Mouse (Mus musculus) lung, embryonic 14.5 days (tissue): Measurements from ENCODE around the gene Brd4. TPM values are rescaled to one million over a fixed set of nuclear protein-coding genes. Genes with fewer than 3 reads are reported as not detected.

Experiments used
- ATAC-seq: fragments of 200-750 bp; cut with Nextera tagmentation; 2 replicates; pipeline ENCODE4 v1.8.0; 2017; ENCODE audit warnings: mild to moderate bottlenecking, moderate TSS enrichment, moderate library complexity; ENCODE audit not compliant: insufficient read depth
- DNase-seq: peaks from one replicate; pipeline ENCODE4 v3.0.0-alpha.2; 2015
- H3K27ac ChIP-seq: fragments of 300-500 bp; sonication (generic); 2 replicates; pipeline ENCODE4 v1.5.1; 2014; ENCODE audit warnings: low read depth, mild to moderate bottlenecking, moderate library complexity
- H3K27me3 ChIP-seq: fragments of 300-500 bp; sonication (generic); 2 replicates; pipeline ENCODE4 v1.6.1; 2014; ENCODE audit warnings: low read length, control low read depth; ENCODE audit not compliant: insufficient read depth
- H3K36me3 ChIP-seq: fragments of 300-500 bp; sonication (generic); 2 replicates; pipeline ENCODE4 v1.6.1; 2014; ENCODE audit warnings: control low read depth; ENCODE audit not compliant: insufficient read depth
- H3K4me1 ChIP-seq: fragments of 300-500 bp; sonication (generic); 2 replicates; pipeline ENCODE4 v1.6.1; 2014; ENCODE audit warnings: antibody characterized with exemption, control low read depth; ENCODE audit not compliant: insufficient read depth
- H3K4me2 ChIP-seq: fragments of 300-500 bp; sonication (generic); 2 replicates; pipeline ENCODE4 v1.6.1; 2014; ENCODE audit warnings: mild to moderate bottlenecking
- H3K4me3 ChIP-seq: fragments of 300-500 bp; sonication (generic); 2 replicates; pipeline ENCODE4 v1.5.1; 2014; ENCODE audit warnings: low read depth, low read length
- H3K9ac ChIP-seq: fragments of 300-500 bp; sonication (generic); 2 replicates; pipeline ENCODE4 v1.6.1; 2014
- H3K9me3 ChIP-seq: fragments of 300-500 bp; sonication (generic); 2 replicates; pipeline ENCODE4 v1.6.1; 2016; ENCODE audit warnings: low read depth, low read length, control low read depth
- CTCF ChIP-seq: IDR thresholded peaks from 2 replicates; pipeline ENCODE4 v1.5.1; 2016; ENCODE audit warnings: antibody characterized with exemption, low read depth
- WGBS: fragments of 180-500 bp; shearing (Covaris S2); extraction: QIAGEN DNeasy Blood & Tissue Kit; methylation state at CpG from one replicate; pipeline ENCODE4 v1.1.7; 2014; 5-methylcytosine and 5-hydroxymethylcytosine counted together
- polyA plus RNA-seq: library from polyadenylated mRNA; unstranded; fragments of >200 nt; fragmentation: Nextera tagmentation; extraction: Ambion mirVana; gene quantifications from 2 replicates; pipeline ENCODE4 v1.2.1, GENCODE M21; 2014

The Brd4 gene
- polyA plus RNA-seq: 111 and 114 TPM in 2 replicates

- Histone ChIP-seq H3K4me1 (peaks cover 11% of the 10 kb centered on the region; the same call in 1 of the 2 replicates), H3K27me3 (no peaks in the 10 kb centered on the region), H3K9ac (peak within 1 kb of the TSS; percentile 97), H3K36me3 (no peaks in the 10 kb centered on the region), H3K4me2 (peak within 1 kb of the TSS; percentile 81), H3K4me3 (peak within 1 kb of the TSS; percentile 95), H3K27ac (peak within 1 kb of the TSS; percentile 99), H3K9me3 (no peaks in the 10 kb centered on the region)
- TF ChIP-seq CTCF: no peak
- ATAC-seq (peak; percentile 93), DNase-seq (peak; percentile 96)
- WGBS: under 1% methylated on average over 100 of the region's 100 CpGs
Measured at GRCm38 (mm10) chr17:32284262-32285137, at the start of gene Brd4. Gene Brd4, minus strand, starts transcription at chr17:32284722.

GRCm38 (mm10) chr17:32333675-32334303 is 49.3 kb upstream of the Brd4 start:
- peaks cover 84% of the 10 kb centered on the region for H3K36me3 ChIP-seq
- H3K27ac ChIP-seq: no peak overlapping the region
- ATAC-seq (0 out of 2 replicates have a peak, but pooled peaks have one; percentile 11), DNase-seq (no peak)
- H3K4me1 ChIP-seq: no peaks in the 10 kb centered on the region
- no peaks in the 10 kb centered on the region for H3K9me3 ChIP-seq
- H3K27me3 ChIP-seq: no peaks in the 10 kb centered on the region
- 70% methylated on average over 31 of the region's 31 CpGs for WGBS
- no peak overlapping the region for H3K9ac ChIP-seq
- no peak overlapping the region for H3K4me3 ChIP-seq
- no peak overlapping the region for H3K4me2 ChIP-seq
- no peak for TF ChIP-seq CTCF

- Histone ChIP-seq H3K36me3 (peaks cover 77% of the 10 kb centered on the region), H3K27me3 (no peaks in the 10 kb centered on the region), H3K27ac (no peak overlapping the region), H3K4me3 (no peak overlapping the region), H3K4me2 (no peak overlapping the region), H3K9me3 (no peaks in the 10 kb centered on the region), H3K4me1 (no peaks in the 10 kb centered on the region), H3K9ac (no peak overlapping the region)
- ATAC-seq (no peak), DNase-seq (no peak)
- no peak for TF ChIP-seq CTCF
Measured at GRCm38 (mm10) chr17:32327501-32327900, 43.0 kb upstream of the Brd4 start.

GRCm38 (mm10) chr17:32322809-32323208 is 38.3 kb upstream of the Brd4 start:
- H3K4me1 ChIP-seq: peaks cover 3% of the 10 kb centered on the region
- H3K4me3 ChIP-seq: no peak overlapping the region
- H3K36me3 ChIP-seq: peaks cover 49% of the 10 kb centered on the region
- H3K4me2 ChIP-seq: no peak overlapping the region
- H3K27me3 ChIP-seq: no peaks in the 10 kb centered on the region
- H3K27ac ChIP-seq: no peak overlapping the region
- H3K9me3 ChIP-seq: no peaks in the 10 kb centered on the region
- 86% methylated on average over 1 of the region's 1 CpGs for WGBS
- ATAC-seq (no peak), DNase-seq (no peak)
- no peak for TF ChIP-seq CTCF
- H3K9ac ChIP-seq: no peak overlapping the region

- Histone ChIP-seq H3K27ac (peak overlapping the region; percentile 97), H3K36me3 (peaks cover 53% of the 10 kb centered on the region), H3K9ac (peak overlapping the region; percentile 74), H3K4me3 (peak overlapping the region; percentile 96), H3K9me3 (no peaks in the 10 kb centered on the region), H3K4me1 (peaks cover 3% of the 10 kb centered on the region), H3K27me3 (no peaks in the 10 kb centered on the region), H3K4me2 (peak overlapping the region; percentile 95)
- DNase-seq: no peak
- no peak for ATAC-seq
- 8% methylated on average over 6 of the region's 6 CpGs for WGBS
- no peak for TF ChIP-seq CTCF
Measured at GRCm38 (mm10) chr17:32321836-32322235, 37.3 kb upstream of the Brd4 start.

GRCm38 (mm10) chr17:32321390-32321734 is 36.8 kb upstream of the Brd4 start:
- under 1% methylated on average over 23 of the region's 23 CpGs for WGBS
- Histone ChIP-seq H3K4me1 (peaks cover 3% of the 10 kb centered on the region), H3K27ac (peak overlapping the region; percentile 97), H3K4me3 (peak overlapping the region; percentile 96), H3K36me3 (peaks cover 53% of the 10 kb centered on the region), H3K4me2 (peak overlapping the region; percentile 95), H3K9ac (peak overlapping the region; percentile 74), H3K9me3 (no peaks in the 10 kb centered on the region), H3K27me3 (no peaks in the 10 kb centered on the region)
- TF ChIP-seq CTCF: peak; percentile 50; the same call in 1 of the 2 replicates
- ATAC-seq (peak; percentile 76), DNase-seq (no peak)
